Mouse (Mus musculus) lung, embryonic 15.5 days (tissue): ENCODE results near the gene Pnpla8. TPM values are rescaled to one million over a fixed set of nuclear protein-coding genes. Genes with fewer than 3 reads are reported as not detected.

Experiments used
- ATAC-seq: fragments of 200-750 bp; cut with Nextera tagmentation; 2 replicates; pipeline ENCODE4 v1.8.0; 2017; ENCODE audit warnings: moderate number of reproducible peaks, borderline replicate concordance; ENCODE audit not compliant: low FRiP score, low TSS enrichment; ENCODE audit errors: extremely low read depth
- H3K27ac ChIP-seq: fragments of 300-500 bp; sonication (generic); 2 replicates; pipeline ENCODE4 v1.5.1; 2015; ENCODE audit warnings: moderate library complexity, mild to moderate bottlenecking, inconsistent platforms
- H3K27me3 ChIP-seq: fragments of 300-500 bp; sonication (generic); 2 replicates; pipeline ENCODE4 v1.6.1; 2015; ENCODE audit warnings: inconsistent platforms
- H3K36me3 ChIP-seq: fragments of 300-500 bp; sonication (generic); 2 replicates; pipeline ENCODE4 v1.6.1; 2015; ENCODE audit warnings: inconsistent platforms
- H3K4me1 ChIP-seq: fragments of 300-500 bp; sonication (generic); 2 replicates; pipeline ENCODE4 v1.6.1; 2015; ENCODE audit warnings: inconsistent platforms
- H3K4me2 ChIP-seq: fragments of 300-500 bp; sonication (generic); 2 replicates; pipeline ENCODE4 v1.6.1; 2015; ENCODE audit warnings: inconsistent platforms, mild to moderate bottlenecking, moderate library complexity
- H3K4me3 ChIP-seq: fragments of 300-500 bp; sonication (generic); 2 replicates; pipeline ENCODE4 v1.5.1; 2015; ENCODE audit warnings: mild to moderate bottlenecking, inconsistent platforms
- H3K9ac ChIP-seq: fragments of 300-500 bp; sonication (generic); 2 replicates; pipeline ENCODE4 v1.6.1; 2015; ENCODE audit warnings: inconsistent platforms
- H3K9me3 ChIP-seq: fragments of 300-500 bp; sonication (generic); 2 replicates; pipeline ENCODE4 v1.6.1; 2016; ENCODE audit warnings: inconsistent platforms
- WGBS: fragments of 180-500 bp; shearing (Covaris S2); methylation state at CpG from one replicate; pipeline ENCODE4 v1.1.7; 2015; 5-methylcytosine and 5-hydroxymethylcytosine counted together
- polyA plus RNA-seq: library from polyadenylated mRNA; unstranded; fragments of >200 nt; fragmentation: Nextera tagmentation; extraction: Ambion mirVana; gene quantifications from 2 replicates; pipeline ENCODE4 v1.2.1, GENCODE M21; 2015

Pnpla8 gene
- polyA plus RNA-seq, 1 experiment from 2014 or later: 65.2 TPM

DNA sequence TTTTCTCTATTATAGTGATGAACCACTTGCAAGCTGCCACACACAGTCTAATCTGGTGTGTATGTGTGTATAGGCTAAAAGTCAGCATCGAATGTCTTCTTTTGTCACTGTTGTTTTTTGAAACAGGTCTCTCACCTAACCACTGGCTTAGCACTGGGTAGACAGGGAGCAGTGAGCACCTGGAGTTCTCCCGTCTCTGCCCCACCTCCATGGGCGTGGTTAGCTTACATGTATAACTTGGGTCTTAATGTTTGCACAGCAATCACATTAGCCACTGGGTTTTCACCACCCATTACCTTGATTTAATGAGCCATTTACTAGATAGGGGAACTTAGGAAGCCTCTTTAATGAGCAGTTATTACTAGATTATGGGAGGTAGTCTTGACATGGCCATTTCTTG is 60.4 kb downstream of the Pnpla8 start:
- no peak overlapping the region for H3K9ac ChIP-seq
- no peak overlapping the region for H3K4me2 ChIP-seq
- ATAC-seq: no peak
- peaks cover 8% of the 10 kb centered on the region for H3K36me3 ChIP-seq
- WGBS: 71% methylated on average over 3 of the region's 3 CpGs
- H3K9me3 ChIP-seq: no peaks in the 10 kb centered on the region
- no peak overlapping the region for H3K4me3 ChIP-seq
- H3K27ac ChIP-seq: no peak overlapping the region
- H3K27me3 ChIP-seq: no peaks in the 10 kb centered on the region
- no peaks in the 10 kb centered on the region for H3K4me1 ChIP-seq

DNA sequence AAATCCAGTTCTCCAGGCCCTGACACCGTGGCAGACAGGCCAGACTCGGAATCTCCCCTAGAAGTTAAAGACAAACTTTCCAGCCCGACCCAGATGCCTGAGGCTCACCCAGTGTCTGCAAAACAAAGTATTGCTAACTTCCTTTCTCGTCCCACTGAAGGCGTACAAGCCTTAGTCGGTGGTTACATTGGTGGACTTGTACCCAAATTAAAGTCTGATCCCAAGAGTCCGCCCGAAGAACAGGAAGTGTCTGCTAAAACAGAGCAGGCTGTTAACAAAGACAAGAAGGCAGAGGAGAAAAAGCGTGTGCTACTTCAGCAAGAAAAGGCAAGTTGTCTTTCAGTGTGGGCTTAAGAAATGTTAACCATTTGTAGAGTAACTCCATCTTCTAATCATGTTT is 62.2 kb downstream of the Pnpla8 start:
- H3K36me3 ChIP-seq: peaks cover 13% of the 10 kb centered on the region
- no peak overlapping the region for H3K4me3 ChIP-seq
- WGBS: 59% methylated on average over 9 of the region's 9 CpGs
- no peak overlapping the region for H3K9ac ChIP-seq
- no peaks in the 10 kb centered on the region for H3K9me3 ChIP-seq
- no peak overlapping the region for H3K27ac ChIP-seq
- ATAC-seq: no peak
- H3K27me3 ChIP-seq: no peaks in the 10 kb centered on the region
- no peaks in the 10 kb centered on the region for H3K4me1 ChIP-seq
- H3K4me2 ChIP-seq: no peak overlapping the region

DNA sequence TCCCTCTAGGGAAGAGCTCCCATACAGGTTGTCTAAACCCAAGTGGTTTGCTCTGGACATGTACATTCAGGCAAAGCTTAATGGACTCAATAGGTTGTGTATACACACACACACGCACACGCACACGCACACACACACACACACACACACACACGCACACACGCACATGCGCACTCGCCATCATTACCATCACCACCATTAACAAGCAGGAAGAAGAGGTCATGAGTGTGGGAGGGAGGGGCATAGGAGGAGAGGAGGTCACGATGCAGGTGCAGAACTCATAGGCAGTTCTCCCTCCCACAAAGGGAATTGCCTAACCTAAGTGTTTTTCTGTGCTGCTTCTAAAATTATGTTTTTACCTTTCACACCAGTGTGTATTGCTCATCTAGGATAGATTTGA is 65.8 kb downstream of the Pnpla8 start:
- no peaks in the 10 kb centered on the region for H3K4me1 ChIP-seq
- no peak overlapping the region for H3K27ac ChIP-seq
- H3K27me3 ChIP-seq: no peaks in the 10 kb centered on the region
- no peaks in the 10 kb centered on the region for H3K9me3 ChIP-seq
- no peak overlapping the region for H3K4me2 ChIP-seq
- no peak overlapping the region for H3K4me3 ChIP-seq
- 97% methylated on average over 8 of the region's 8 CpGs for WGBS
- H3K36me3 ChIP-seq: peaks cover 20% of the 10 kb centered on the region
- ATAC-seq: no peak
- no peak overlapping the region for H3K9ac ChIP-seq

DNA sequence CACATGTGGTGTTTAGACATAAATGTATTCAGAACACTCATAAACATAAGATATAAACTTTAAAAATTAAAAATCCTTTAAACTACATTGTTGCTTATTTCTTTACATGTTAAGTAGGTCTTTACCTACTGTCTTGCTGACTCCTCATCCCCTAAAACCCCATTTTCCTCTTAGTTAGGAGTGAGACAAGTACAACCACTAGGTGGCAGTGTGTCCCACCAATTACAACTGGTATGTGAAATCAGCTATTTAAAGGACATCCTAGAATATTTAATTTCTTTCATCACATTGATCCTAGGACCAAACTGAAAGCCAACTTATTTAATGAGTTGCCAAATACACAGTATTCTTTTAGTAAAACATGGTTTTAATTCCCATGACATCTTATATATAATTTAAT is 71.1 kb downstream of the Pnpla8 start:
- Histone ChIP-seq H3K9ac (no peak overlapping the region), H3K4me1 (no peaks in the 10 kb centered on the region), H3K4me2 (no peak overlapping the region), H3K27me3 (no peaks in the 10 kb centered on the region), H3K9me3 (no peaks in the 10 kb centered on the region), H3K36me3 (peaks cover 11% of the 10 kb centered on the region; the same call in 1 of the 2 replicates), H3K4me3 (no peak overlapping the region), H3K27ac (no peak overlapping the region)
- no peak for ATAC-seq

DNA sequence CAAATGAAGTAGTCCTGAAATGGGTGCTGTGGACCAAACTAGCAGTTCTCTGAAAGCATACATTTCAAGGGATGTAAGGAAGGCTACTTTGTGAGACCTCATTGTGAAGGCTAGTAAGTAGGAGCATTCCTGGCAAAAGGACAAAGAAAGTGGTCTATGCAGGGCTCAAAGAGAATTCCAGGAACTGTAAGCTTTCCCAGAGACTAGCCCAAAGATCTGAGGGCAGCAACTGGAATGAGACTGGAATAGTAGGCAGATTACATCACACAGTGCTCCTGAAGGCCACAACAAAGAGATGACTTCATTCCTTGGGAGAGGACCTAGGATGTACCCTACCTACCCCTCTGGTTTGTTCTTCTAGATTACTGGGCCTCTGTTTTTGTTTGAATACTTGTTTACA is 79.6 kb downstream of the Pnpla8 start:
- Histone ChIP-seq H3K9me3 (no peaks in the 10 kb centered on the region), H3K4me2 (no peak overlapping the region), H3K27me3 (no peaks in the 10 kb centered on the region), H3K4me1 (no peaks in the 10 kb centered on the region), H3K36me3 (no peaks in the 10 kb centered on the region), H3K4me3 (no peak overlapping the region), H3K27ac (no peak overlapping the region), H3K9ac (no peak overlapping the region)
- no peak for ATAC-seq

DNA sequence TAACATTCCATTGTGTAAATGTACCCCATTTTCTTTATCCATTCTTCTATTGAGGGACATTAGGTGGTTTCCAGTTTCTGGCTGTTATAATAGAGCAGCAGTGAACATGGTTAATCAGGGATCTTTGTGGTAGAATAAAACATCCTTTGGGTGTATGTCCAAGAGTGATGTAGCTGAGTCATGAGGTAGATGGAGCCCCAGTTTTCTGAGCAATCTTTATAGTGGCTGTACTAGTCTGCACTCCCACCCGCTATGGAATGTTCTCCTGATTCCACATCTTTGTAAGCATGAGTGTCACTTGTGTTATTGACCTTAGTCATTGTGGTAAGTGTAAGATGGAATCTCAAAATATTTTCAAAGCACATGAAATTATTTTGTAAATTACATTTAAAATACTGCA is 82.8 kb downstream of the Pnpla8 start:
- Histone ChIP-seq H3K27ac (no peak overlapping the region), H3K27me3 (no peaks in the 10 kb centered on the region), H3K4me3 (no peak overlapping the region), H3K36me3 (peaks cover 10% of the 10 kb centered on the region), H3K9ac (no peak overlapping the region), H3K9me3 (no peaks in the 10 kb centered on the region), H3K4me2 (no peak overlapping the region), H3K4me1 (no peaks in the 10 kb centered on the region)
- 88% methylated on average over 1 of the region's 1 CpGs for WGBS
- no peak for ATAC-seq

DNA sequence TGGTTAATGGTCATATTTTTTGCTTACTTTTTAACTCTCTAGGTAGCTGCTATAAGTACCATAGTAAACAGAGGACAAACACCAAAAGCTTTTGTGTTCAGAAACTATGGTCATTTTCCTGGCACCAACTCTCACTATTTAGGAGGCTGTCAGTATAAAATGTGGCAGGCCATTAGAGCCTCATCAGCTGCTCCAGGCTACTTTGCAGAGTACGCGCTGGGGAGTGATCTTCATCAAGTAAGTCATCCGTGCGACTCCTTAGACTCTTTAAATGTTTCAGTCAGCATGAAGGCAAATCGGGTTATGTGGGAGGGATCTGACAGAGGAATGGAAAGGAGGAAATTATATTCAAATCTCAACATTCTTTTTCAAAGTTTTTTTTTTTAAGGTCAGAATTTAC is 83.7 kb downstream of the Pnpla8 start:
- WGBS: 47% methylated on average over 5 of the region's 5 CpGs
- ATAC-seq: peak; percentile 78; the same call in 1 of the 2 replicates

DNA sequence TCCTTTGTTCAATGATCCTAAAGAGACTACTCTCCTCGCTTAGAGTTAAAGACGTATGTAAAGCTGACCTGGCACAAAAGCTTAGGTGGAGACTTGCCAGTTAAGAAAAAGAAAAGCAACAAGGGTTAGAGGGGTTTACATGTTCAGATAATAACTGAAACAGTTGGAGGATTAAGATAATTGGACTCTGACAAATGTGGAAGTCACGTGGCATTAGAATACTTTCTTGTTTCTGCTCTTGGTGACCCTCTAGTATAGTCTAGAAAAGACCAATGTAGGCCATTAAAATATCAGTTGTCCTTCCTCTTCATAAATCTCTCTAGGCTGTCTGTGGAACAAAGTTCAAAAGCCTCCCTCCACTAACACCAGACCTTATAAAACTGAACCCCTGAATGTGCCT is 87.1 kb downstream of the Pnpla8 start:
- no peak overlapping the region for H3K27ac ChIP-seq
- H3K4me1 ChIP-seq: no peaks in the 10 kb centered on the region
- H3K36me3 ChIP-seq: peaks cover 10% of the 10 kb centered on the region
- H3K9ac ChIP-seq: no peak overlapping the region
- no peaks in the 10 kb centered on the region for H3K9me3 ChIP-seq
- H3K4me2 ChIP-seq: no peak overlapping the region
- ATAC-seq: no peak
- no peaks in the 10 kb centered on the region for H3K27me3 ChIP-seq
- no peak overlapping the region for H3K4me3 ChIP-seq
- WGBS: 85% methylated on average over 3 of the region's 3 CpGs

More for the DNA sequence above, 83.7 kb downstream of the Pnpla8 start:
- H3K36me3 ChIP-seq: peaks cover 10% of the 10 kb centered on the region
- H3K27me3 ChIP-seq: no peaks in the 10 kb centered on the region
- no peak overlapping the region for H3K4me2 ChIP-seq
- no peak overlapping the region for H3K9ac ChIP-seq
- H3K4me3 ChIP-seq: no peak overlapping the region
- no peaks in the 10 kb centered on the region for H3K4me1 ChIP-seq
- H3K27ac ChIP-seq: 0 out of 2 replicates have a peak overlapping the region, but pooled peaks have one; percentile 47
- no peaks in the 10 kb centered on the region for H3K9me3 ChIP-seq

DNA sequence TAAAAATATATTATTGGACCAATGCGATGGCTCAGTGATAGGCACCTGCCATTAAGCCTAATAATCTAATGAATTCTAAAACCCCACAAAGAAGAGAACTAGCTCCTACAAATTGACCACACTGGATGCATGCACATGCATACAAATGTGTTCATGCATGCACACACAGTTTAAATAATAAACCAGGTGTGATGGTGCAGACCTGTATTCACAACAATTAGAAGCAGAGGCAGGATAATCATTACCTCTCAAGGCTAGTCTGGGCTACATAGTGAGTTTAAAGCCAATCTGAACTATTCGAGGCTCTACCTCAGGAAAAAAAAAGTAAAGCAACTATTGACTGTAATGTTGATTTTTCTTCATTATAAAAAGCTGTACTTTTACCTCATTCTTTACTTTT is 94.0 kb downstream of the Pnpla8 start:
- no peak for ATAC-seq

DNA sequence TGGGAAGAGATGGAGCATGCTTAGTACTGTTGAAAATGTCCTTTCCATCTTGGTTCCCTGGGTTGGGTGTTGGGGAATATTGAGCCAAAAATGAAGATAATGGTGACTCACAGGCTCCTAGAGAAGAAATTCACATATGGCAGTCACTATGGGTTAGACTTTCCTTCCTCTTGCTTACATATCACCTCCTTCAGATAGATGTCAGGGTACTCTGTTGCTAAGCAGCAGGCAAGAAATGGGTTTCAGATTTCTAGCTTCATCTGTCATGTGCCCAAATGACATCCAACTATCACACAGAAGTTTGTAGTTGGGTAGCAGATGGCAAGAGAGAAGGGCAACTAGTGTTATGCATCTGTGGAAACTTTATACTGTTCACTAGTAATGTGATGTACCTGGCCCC is 103.9 kb downstream of the Pnpla8 start:
- Histone ChIP-seq H3K4me3 (no peak overlapping the region), H3K9me3 (no peaks in the 10 kb centered on the region), H3K9ac (no peak overlapping the region), H3K4me2 (no peak overlapping the region), H3K36me3 (no peaks in the 10 kb centered on the region), H3K27ac (no peak overlapping the region), H3K4me1 (peaks cover 9% of the 10 kb centered on the region), H3K27me3 (no peaks in the 10 kb centered on the region)
- ATAC-seq: no peak

More for the DNA sequence above, 94.0 kb downstream of the Pnpla8 start:
- no peaks in the 10 kb centered on the region for H3K9me3 ChIP-seq
- no peak overlapping the region for H3K27ac ChIP-seq
- 91% methylated on average over 2 of the region's 2 CpGs for WGBS
- H3K27me3 ChIP-seq: no peaks in the 10 kb centered on the region
- no peaks in the 10 kb centered on the region for H3K4me1 ChIP-seq
- no peak overlapping the region for H3K4me2 ChIP-seq
- H3K36me3 ChIP-seq: no peaks in the 10 kb centered on the region
- no peak overlapping the region for H3K4me3 ChIP-seq
- H3K9ac ChIP-seq: no peak overlapping the region

DNA sequence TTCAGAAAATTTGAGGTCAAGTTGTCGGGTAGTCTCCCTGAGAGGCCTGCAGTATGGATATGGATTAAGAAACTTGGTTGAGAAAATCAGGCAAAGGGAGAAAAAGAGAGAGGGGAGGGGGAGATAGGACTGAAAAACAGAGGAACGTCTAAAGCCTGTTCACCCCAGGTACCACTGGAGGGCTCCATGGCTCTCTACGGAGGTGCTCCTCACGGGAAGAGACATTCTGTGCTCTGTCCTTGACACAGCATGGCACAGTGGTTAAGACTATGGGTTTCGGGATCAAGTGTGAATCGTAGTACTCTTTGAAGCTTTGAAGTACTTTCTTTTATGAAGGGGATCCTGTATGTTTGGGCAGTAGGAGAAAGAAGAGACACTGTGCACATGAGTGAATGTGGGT is 106.3 kb downstream of the Pnpla8 start:
- Histone ChIP-seq H3K27me3 (no peaks in the 10 kb centered on the region), H3K9ac (no peak overlapping the region), H3K4me1 (peaks cover 12% of the 10 kb centered on the region), H3K27ac (no peak overlapping the region), H3K36me3 (no peaks in the 10 kb centered on the region), H3K9me3 (no peaks in the 10 kb centered on the region), H3K4me2 (no peak overlapping the region), H3K4me3 (no peak overlapping the region)
- WGBS: 40% methylated on average over 6 of the region's 6 CpGs
- ATAC-seq: no peak

DNA sequence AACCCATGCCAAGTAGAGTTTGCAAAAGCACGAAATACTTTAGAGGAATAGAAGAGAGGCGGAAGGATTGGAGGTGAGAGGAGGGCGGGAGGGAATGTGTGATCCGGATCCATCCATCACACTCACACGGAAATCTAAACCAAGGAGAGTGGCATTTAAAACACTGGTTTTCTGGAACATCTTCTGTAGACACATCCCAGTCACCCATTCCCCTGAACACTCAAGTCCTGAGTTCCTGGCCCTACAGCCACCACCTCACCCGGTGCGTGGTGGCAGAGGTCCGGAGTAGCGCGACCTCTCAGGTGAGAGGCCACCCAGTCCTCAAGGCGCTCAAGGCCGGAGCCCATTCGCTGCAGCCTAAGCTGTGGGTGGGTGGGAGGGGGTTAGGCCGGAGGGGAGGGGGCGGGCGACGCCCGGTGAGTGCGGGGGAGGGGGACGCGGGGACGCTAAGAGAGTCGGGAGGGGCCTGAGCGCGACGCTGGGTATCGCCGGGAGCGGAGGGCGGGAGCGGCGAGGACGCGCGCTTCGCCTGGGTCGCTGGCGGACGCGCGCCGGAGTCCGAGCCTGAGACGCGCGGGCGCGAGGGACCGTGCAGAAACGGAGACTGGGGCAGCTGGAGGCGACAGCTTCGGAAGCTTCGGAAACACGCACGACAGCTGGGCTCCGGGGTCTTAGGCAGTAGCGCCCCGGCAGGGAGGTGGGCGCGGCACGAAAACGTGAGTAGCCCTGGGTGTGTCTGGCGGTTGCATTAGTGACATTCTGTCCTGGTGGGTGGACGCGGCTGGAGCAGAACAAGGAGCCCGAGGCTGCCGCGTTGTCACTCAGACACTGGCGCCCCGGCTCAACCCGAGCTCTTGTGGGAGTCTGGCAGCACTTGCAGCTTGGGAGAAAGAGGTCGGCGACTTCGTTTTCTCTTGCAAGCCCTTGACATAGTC is 107.5 kb downstream of the Pnpla8 start, which contains the start of gene Nrcam:
Gene Nrcam (plus strand): TSS at position 505 of the 935 bp plus-strand sequence.
- no peaks in the 10 kb centered on the region for H3K27me3 ChIP-seq
- WGBS: 2% methylated on average over 59 of the region's 74 CpGs
- H3K4me3 ChIP-seq: peak within 1 kb of the TSS; percentile 63
- peak; percentile 84 for ATAC-seq
- H3K27ac ChIP-seq: peak within 1 kb of the TSS; percentile 50
- peak within 1 kb of the TSS; percentile 98 for H3K4me2 ChIP-seq
- no peaks in the 10 kb centered on the region for H3K36me3 ChIP-seq
- no peaks in the 10 kb centered on the region for H3K9me3 ChIP-seq
- peaks cover 12% of the 10 kb centered on the region for H3K4me1 ChIP-seq
- peak within 1 kb of the TSS; percentile 62 for H3K9ac ChIP-seq
